Mouse (Mus musculus) thymus, adult 2 months (tissue): ENCODE measurements at regions not wholly inside any gene's neighbourhood (a gene's known extent, or its start where the extent isn't known, plus 50 kb on each side); places are given as distances from the start of the nearest gene placed in this dataset.
A peak's percentile ranks its signal among the peaks of the same experiment; 100 is the strongest.

ENCODE experiments used
- DNase-seq: peaks from one replicate; pipeline ENCODE4 v3.0.0; 2021
- H3K27ac ChIP-seq: fragments of 200-500 bp; 2 replicates; pipeline ENCODE4 v1.5.1; 2012; ENCODE audit warnings: low read length, control low read depth; ENCODE audit not compliant: control insufficient read depth, insufficient read depth
- H3K27me3 ChIP-seq: fragments of 200-500 bp; 2 replicates; pipeline ENCODE4 v1.6.1; 2012; ENCODE audit warnings: mild to moderate bottlenecking, low read length, moderate library complexity, mixed read lengths; ENCODE audit not compliant: control insufficient read depth, insufficient read depth
- H3K36me3 ChIP-seq: fragments of 200-500 bp; 2 replicates; pipeline ENCODE4 v1.6.1; 2012; ENCODE audit warnings: mild to moderate bottlenecking, low read length, moderate library complexity; ENCODE audit not compliant: control insufficient read depth, insufficient read depth
- H3K4me1 ChIP-seq: fragments of 200-500 bp; replicated peaks from 2 replicates; pipeline ENCODE4 v1.6.1; 2012; ENCODE audit warnings: low read length; ENCODE audit not compliant: control insufficient read depth, insufficient read depth
- H3K4me3 ChIP-seq: fragments of 200-500 bp; 2 replicates; pipeline ENCODE4 v1.5.1; 2012; ENCODE audit warnings: mild to moderate bottlenecking, low read length, control low read depth, moderate library complexity; ENCODE audit not compliant: control insufficient read depth, insufficient read depth
- CTCF ChIP-seq: fragments of 200-500 bp; IDR thresholded peaks from 2 replicates; pipeline ENCODE4 v1.5.1; 2012; ENCODE audit warnings: mild to moderate bottlenecking, control low read depth, low read length, moderate library complexity, borderline replicate concordance; ENCODE audit not compliant: control insufficient read depth, poor library complexity, insufficient read depth; ENCODE audit errors: extremely low read depth
- POLR2A ChIP-seq: fragments of 200-500 bp; IDR thresholded peaks from 2 replicates; pipeline ENCODE4 v1.6.1; 2012; ENCODE audit warnings: mild to moderate bottlenecking, low read length, control low read depth, moderate library complexity; ENCODE audit not compliant: control insufficient read depth, poor library complexity, insufficient read depth; ENCODE audit errors: extremely low read depth
- WGBS: fragments of 180-500 bp; shearing (Covaris S2); methylation state at CpG from one replicate; pipeline ENCODE4 v1.1.7; 2018; 5-methylcytosine and 5-hydroxymethylcytosine counted together

GRCm38 (mm10) chr9:50171826-50172464 is 172.8 kb downstream of the Rpl10-ps3 start:
- whole genome bisulfite sequencing, result 66% methylated on average over 7 of the region's 7 CpGs
- peak; percentile 5 for DNase-seq
- no peaks in the 10 kb centered on the region for H3K27me3 ChIP-seq
- no peak overlapping the region for H3K4me3 ChIP-seq
- H3K36me3 ChIP-seq, result no peaks in the 10 kb centered on the region
- no peak overlapping the region for H3K27ac ChIP-seq
- H3K4me1 ChIP-seq, result no peaks in the 10 kb centered on the region
- TF ChIP-seq POLR2A (no peak), CTCF (no peak)

DNA sequence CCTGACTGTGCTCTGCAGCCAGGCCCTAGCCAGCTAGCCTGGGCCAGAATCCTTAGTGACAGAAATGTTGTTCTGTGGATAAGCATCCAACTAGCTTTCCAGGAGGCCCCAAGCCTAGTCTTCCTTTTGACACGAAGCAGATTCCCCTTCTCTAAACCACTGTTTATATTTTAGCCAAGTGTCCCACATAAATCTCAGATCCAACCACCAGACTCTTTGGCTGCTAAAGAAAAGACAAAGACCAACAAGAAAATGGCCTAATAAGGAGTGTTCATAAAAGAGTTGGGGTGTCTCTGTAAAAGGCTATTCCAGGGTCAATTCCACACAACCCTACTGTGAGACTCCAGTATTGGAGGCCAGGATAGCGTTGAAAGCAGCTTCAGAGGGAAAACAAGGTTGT is 173.6 kb downstream of the Rpl10-ps3 start:
- H3K27me3 ChIP-seq, result no peaks in the 10 kb centered on the region
- no peak for DNase-seq
- TF ChIP-seq POLR2A (no peak), CTCF (no peak)
- H3K27ac ChIP-seq, result no peak overlapping the region
- no peaks in the 10 kb centered on the region for H3K4me1 ChIP-seq
- H3K36me3 ChIP-seq, result no peaks in the 10 kb centered on the region
- 69% methylated on average over 2 of the region's 2 CpGs for WGBS
- no peak overlapping the region for H3K4me3 ChIP-seq

GRCm38 (mm10) chr9:50170637-50171036 is 174.1 kb downstream of the Rpl10-ps3 start:
- no peak for DNase-seq
- no peaks in the 10 kb centered on the region for H3K27me3 ChIP-seq
- H3K27ac ChIP-seq, result no peak overlapping the region
- no peaks in the 10 kb centered on the region for H3K36me3 ChIP-seq
- WGBS, result 95% methylated on average over 5 of the region's 5 CpGs
- TF ChIP-seq POLR2A (no peak), CTCF (no peak)
- no peak overlapping the region for H3K4me3 ChIP-seq
- no peaks in the 10 kb centered on the region for H3K4me1 ChIP-seq

DNA sequence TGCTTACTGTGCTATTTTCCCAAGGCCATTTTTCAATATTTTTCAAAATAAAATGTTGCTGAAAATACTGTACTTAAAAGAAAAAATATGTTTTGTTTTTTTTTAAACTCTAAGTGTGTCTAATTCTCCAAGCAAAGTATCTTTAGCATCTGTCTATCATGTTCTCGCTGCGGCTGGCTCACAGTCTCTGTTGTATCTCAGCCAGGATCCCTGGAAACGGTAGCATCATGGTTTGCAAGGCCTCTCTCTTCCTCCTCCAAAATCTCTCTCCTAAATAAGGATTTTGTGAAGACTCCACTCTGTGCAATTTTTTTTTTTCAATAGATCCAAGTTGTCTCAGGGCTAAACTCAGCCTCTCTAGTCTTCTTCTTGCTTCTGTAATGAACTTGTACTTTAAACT is 190.2 kb downstream of the Rpl10-ps3 start:
- Histone ChIP-seq H3K27me3 (no peaks in the 10 kb centered on the region), H3K4me3 (no peak overlapping the region), H3K4me1 (no peaks in the 10 kb centered on the region), H3K27ac (no peak overlapping the region), H3K36me3 (no peaks in the 10 kb centered on the region)
- no peak for TF ChIP-seq POLR2A
- TF ChIP-seq CTCF, result no peak
- 96% methylated on average over 3 of the region's 3 CpGs for WGBS
- DNase-seq, result no peak

GRCm38 (mm10) chr9:50150091-50150490 is 194.7 kb downstream of the Rpl10-ps3 start:
- Histone ChIP-seq H3K4me1 (no peaks in the 10 kb centered on the region), H3K27ac (no peak overlapping the region), H3K27me3 (no peaks in the 10 kb centered on the region), H3K4me3 (no peak overlapping the region), H3K36me3 (no peaks in the 10 kb centered on the region)
- TF ChIP-seq CTCF (no peak), POLR2A (no peak)
- DNase-seq, result no peak

DNA sequence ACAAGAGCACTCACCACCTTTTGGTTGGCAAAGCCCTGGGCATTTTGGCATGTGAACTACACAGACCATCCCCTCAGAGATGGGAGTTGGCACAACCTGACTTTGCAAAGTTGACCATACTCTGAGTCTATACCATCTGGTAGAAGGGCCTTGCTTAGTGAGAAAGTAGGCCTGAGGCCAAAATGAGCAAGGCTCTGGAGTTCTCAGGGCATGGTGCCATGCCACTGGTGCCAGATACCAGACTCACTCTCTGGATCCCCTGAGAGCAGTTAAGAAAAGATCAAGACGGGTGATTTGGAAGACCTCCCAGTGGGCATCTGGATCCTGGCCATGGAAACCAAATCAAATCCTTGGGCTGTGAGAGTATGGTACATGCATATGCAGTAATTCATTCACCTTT is 202.0 kb downstream of the Rpl10-ps3 start:
- Histone ChIP-seq H3K27me3 (no peaks in the 10 kb centered on the region), H3K4me1 (no peaks in the 10 kb centered on the region), H3K36me3 (no peaks in the 10 kb centered on the region), H3K27ac (no peak overlapping the region), H3K4me3 (no peak overlapping the region)
- DNase-seq, result no peak
- 100% methylated on average over 1 of the region's 1 CpGs for WGBS
- TF ChIP-seq POLR2A (no peak), CTCF (no peak)

DNA sequence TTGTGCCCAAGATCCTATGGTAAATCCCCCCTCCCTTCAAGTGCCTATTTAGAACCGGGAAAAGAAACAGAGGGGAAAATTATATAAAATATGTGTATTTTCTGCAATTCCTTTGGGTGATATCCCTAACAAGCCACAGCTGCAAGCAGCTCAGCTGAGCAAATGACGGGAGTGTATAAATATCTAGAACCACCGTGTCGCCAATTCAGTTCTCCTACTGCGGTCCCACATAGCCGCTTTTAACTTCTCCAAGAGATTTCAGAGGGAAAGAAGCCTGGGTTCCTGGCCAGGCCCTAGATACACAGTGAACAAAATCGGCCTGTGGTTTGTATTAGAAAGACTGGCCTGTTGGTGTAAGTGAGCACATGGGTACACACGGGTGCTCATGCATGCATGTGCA is 202.7 kb downstream of the Rpl10-ps3 start:
- H3K4me3 ChIP-seq, result no peak overlapping the region
- H3K4me1 ChIP-seq, result no peaks in the 10 kb centered on the region
- DNase-seq, result no peak
- H3K36me3 ChIP-seq, result no peaks in the 10 kb centered on the region
- TF ChIP-seq CTCF (no peak), POLR2A (no peak)
- H3K27me3 ChIP-seq, result no peaks in the 10 kb centered on the region
- no peak overlapping the region for H3K27ac ChIP-seq
- WGBS, result 95% methylated on average over 8 of the region's 8 CpGs
